Mouse (Mus musculus) liver, embryonic 13.5 days (tissue): Measurements from ENCODE around the gene Ninl. TPM values are rescaled to one million over a fixed set of nuclear protein-coding genes. Genes with fewer than 3 reads are reported as not detected.
A peak's percentile ranks its signal among the peaks of the same experiment; 100 is the strongest.

Experiments used
- ATAC-seq: fragments of 200-750 bp; cut with Nextera tagmentation; 2 replicates; pipeline ENCODE4 v1.8.0; 2017; ENCODE audit warnings: low read depth, mild to moderate bottlenecking, moderate number of reproducible peaks, moderate library complexity
- DNase-seq: peaks from one replicate; pipeline ENCODE4 v3.0.0; 2022
- H3K27ac ChIP-seq: fragments of 300-500 bp; sonication (generic); 2 replicates; pipeline ENCODE4 v1.5.1; 2015; ENCODE audit warnings: moderate library complexity, mild to moderate bottlenecking, inconsistent platforms
- H3K27me3 ChIP-seq: fragments of 300-500 bp; sonication (generic); 2 replicates; pipeline ENCODE4 v1.6.1; 2015; ENCODE audit warnings: mild to moderate bottlenecking, inconsistent platforms
- H3K36me3 ChIP-seq: fragments of 300-500 bp; sonication (generic); 2 replicates; pipeline ENCODE4 v1.6.1; 2015; ENCODE audit warnings: mild to moderate bottlenecking, inconsistent platforms
- H3K4me1 ChIP-seq: fragments of 300-500 bp; sonication (generic); replicated peaks from 2 replicates; pipeline ENCODE4 v1.6.1; 2015; ENCODE audit warnings: inconsistent platforms
- H3K4me2 ChIP-seq: fragments of 300-500 bp; sonication (generic); 2 replicates; pipeline ENCODE4 v1.6.1; 2015; ENCODE audit warnings: inconsistent platforms, mild to moderate bottlenecking, moderate library complexity
- H3K4me3 ChIP-seq: fragments of 300-500 bp; sonication (generic); replicated peaks from 2 replicates; pipeline ENCODE4 v1.5.1; 2015; ENCODE audit warnings: mild to moderate bottlenecking, inconsistent platforms
- H3K9ac ChIP-seq: fragments of 300-500 bp; sonication (generic); 2 replicates; pipeline ENCODE4 v1.6.1; 2015; ENCODE audit warnings: mild to moderate bottlenecking, inconsistent platforms
- H3K9me3 ChIP-seq: fragments of 300-500 bp; sonication (generic); replicated peaks from 2 replicates; pipeline ENCODE4 v1.6.1; 2016; ENCODE audit warnings: inconsistent platforms
- WGBS: fragments of 180-500 bp; shearing (Covaris S2); methylation state at CpG from one replicate; pipeline ENCODE4 v1.1.7; 2015; ENCODE audit not compliant: insufficient replicate concordance; 5-methylcytosine and 5-hydroxymethylcytosine counted together
- polyA plus RNA-seq: library from polyadenylated mRNA; unstranded; fragments of >200 nt; fragmentation: Nextera tagmentation; extraction: Ambion mirVana; gene quantifications from 2 replicates; pipeline ENCODE4 v1.2.1, GENCODE M21; 2015

Ninl gene
- polyA plus RNA-seq = 10.6 and 14.2 TPM in 2 replicates

DNA sequence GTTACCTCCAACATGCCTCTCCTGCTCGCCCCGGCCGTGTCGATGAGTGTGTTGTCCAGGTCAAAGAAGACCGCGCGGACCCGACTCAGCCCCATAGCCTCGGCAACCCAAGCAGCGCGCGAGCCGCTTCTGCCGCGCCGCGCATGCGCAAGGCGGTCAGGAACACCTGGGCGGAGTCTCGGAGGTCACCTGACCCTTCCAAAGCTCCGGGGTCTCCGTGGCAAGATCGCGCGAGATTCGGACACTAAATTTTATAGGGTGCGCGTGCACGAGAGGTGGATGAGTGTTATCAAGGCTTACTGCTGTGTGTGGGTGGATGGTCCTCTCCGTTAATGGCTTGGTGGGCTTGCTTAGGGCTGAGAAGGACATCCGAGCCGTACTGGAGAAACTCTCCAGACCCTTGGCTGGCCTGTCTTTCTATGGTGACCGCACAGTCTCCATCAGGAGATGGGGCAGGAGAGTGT lies at the start of gene Ninl, which contains the start of gene Nanp:
Gene Ninl, minus strand, starts transcription at position 151 of the 464 bp plus-strand sequence.
Gene Nanp, minus strand, starts transcription at position 167 of the 464 bp plus-strand sequence.
- peaks cover 8% of the 10 kb centered on the region; the same call in 1 of the 2 replicates for H3K36me3 ChIP-seq
- H3K27me3 ChIP-seq = no peaks in the 10 kb centered on the region
- H3K27ac ChIP-seq = peak within 1 kb of the TSS; percentile 96
- under 1% methylated on average over 34 of the region's 34 CpGs for WGBS
- H3K9me3 ChIP-seq = no peaks in the 10 kb centered on the region
- peak within 1 kb of the TSS; percentile 98 for H3K4me3 ChIP-seq
- H3K4me1 ChIP-seq = peaks cover 52% of the 10 kb centered on the region
- peak within 1 kb of the TSS; percentile 87 for H3K4me2 ChIP-seq
- H3K9ac ChIP-seq = peak within 1 kb of the TSS; percentile 100
- peak; percentile 94 for DNase-seq
- ATAC-seq = peak; percentile 84

DNA sequence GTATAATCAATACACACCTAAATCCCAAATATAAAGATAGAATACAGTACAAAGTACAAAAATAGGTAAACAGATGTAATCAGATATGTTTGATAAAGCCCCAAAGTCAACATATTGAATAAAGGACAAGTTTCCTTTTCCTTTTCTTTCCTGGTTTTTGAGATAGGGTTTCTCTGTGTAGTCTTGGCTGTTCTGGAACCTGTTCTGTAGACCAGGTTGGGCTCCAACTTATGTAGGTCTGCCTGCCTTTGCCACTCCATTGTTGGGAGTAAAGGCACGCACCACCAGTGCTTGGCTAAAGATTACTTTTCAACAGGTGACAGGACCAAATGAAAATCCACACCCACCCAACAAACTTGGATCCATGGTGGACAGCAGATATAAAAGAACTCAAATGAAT lies 17.5 kb upstream of the Ninl start:
- Histone ChIP-seq H3K27ac (no peak overlapping the region), H3K27me3 (no peaks in the 10 kb centered on the region), H3K9me3 (no peaks in the 10 kb centered on the region), H3K9ac (no peak overlapping the region), H3K4me3 (no peak overlapping the region), H3K4me1 (no peaks in the 10 kb centered on the region), H3K4me2 (no peak overlapping the region), H3K36me3 (no peaks in the 10 kb centered on the region)
- DNase-seq = no peak
- ATAC-seq = no peak
- 80% methylated on average over 1 of the region's 1 CpGs for whole genome bisulfite sequencing

DNA sequence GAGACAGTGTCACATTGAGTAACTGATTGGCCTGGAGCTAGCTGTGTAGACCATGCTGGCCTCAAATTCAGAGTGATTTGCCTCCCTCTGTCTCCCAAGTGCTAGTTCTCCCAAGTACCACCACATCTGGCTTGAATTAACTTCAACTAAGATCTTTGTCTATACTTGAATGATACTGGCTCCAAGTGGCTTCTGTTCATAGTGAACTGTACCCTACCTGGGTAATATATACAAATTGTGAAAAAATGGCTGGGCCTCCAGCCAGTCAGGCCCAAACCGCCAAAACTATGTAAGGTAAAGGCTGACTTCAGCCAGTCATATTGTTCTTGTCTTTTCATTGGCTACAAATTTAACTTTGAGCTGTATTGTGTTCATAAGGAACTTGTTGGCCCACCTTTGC lies 1.2 kb upstream of the Ninl start:
- DNase-seq = no peak
- H3K4me1 ChIP-seq = peaks cover 40% of the 10 kb centered on the region
- H3K9me3 ChIP-seq = no peaks in the 10 kb centered on the region
- peak overlapping the region; percentile 87 for H3K4me2 ChIP-seq
- no peaks in the 10 kb centered on the region for H3K27me3 ChIP-seq
- 0 out of 2 replicates have a peak, but pooled peaks cover 3% of the 10 kb centered on the region for H3K36me3 ChIP-seq
- H3K9ac ChIP-seq = 0 out of 2 replicates have a peak overlapping the region, but pooled peaks have one; percentile 100
- 79% methylated on average over 1 of the region's 1 CpGs for WGBS
- no peak for ATAC-seq
- H3K27ac ChIP-seq = no peak overlapping the region
- peak overlapping the region; percentile 98 for H3K4me3 ChIP-seq

DNA sequence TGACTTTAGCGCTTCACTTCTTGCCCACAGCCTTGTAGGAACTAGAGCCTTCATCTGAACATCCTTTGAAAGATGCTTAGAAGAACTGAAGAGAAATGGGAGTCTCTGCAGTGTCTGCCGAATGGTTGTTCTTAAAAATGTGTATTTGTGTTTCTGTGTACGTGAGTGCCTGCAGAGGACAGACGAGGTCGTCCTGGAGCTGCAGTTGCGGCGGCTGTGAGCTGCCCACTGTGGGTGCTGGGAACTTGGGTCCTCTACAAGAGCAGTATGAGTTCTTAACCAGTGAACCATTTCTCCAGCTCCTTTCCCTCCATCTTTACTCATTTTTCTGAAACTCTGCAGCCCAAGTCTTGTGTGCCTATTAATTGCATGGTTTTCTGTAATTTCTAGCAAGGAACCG lies 544 bp upstream of the Ninl start:
- Histone ChIP-seq H3K4me2 (peak overlapping the region; percentile 87), H3K27ac (peak overlapping the region; percentile 84), H3K9ac (peak overlapping the region; percentile 100), H3K4me3 (peak overlapping the region; percentile 98), H3K4me1 (peaks cover 47% of the 10 kb centered on the region), H3K27me3 (no peaks in the 10 kb centered on the region), H3K36me3 (peaks cover 7% of the 10 kb centered on the region; the same call in 1 of the 2 replicates), H3K9me3 (no peaks in the 10 kb centered on the region)
- 34% methylated on average over 8 of the region's 8 CpGs for WGBS
- peak; percentile 8 for ATAC-seq
- DNase-seq = peak; percentile 26

DNA sequence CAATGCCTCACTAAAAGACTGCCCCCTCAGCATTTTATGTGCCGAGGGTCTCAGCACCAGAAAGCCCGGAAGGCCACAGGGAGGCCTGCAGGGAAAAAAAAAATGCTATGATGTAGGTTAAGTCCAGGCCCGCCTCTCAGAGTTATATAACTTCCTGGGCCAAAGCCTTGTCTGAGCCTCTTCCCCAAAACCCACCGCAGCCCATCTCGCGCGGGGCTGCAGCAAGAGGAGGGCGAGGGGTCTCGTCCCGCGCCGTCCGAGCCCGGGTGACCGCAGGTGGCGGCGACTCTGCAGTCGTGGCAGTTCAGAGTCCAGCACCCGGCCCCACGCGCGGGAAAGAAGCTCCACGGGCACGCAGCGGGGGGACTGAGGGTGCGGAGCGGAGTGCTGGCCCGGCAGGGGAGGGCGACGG lies 365 bp downstream of the Ninl start:
- DNase-seq (peak; percentile 22), ATAC-seq (no peak)

GRCm38 (mm10) chr2:151037876-151038552 lies 1.2 kb downstream of the Ninl start:
- Histone ChIP-seq H3K4me2 (peak overlapping the region; percentile 87), H3K4me3 (peak overlapping the region; percentile 98), H3K4me1 (peaks cover 63% of the 10 kb centered on the region), H3K9ac (peak overlapping the region; percentile 100), H3K9me3 (no peaks in the 10 kb centered on the region), H3K27ac (peak overlapping the region; percentile 96), H3K36me3 (peaks cover 16% of the 10 kb centered on the region), H3K27me3 (no peaks in the 10 kb centered on the region)
- 20% methylated on average over 18 of the region's 18 CpGs for WGBS
- ATAC-seq = peak; percentile 84
- peak; percentile 76 for DNase-seq

More for the DNA sequence above, 365 bp downstream of the Ninl start:
- Histone ChIP-seq H3K36me3 (peaks cover 12% of the 10 kb centered on the region; the same call in 1 of the 2 replicates), H3K4me2 (peak overlapping the region; percentile 87), H3K9ac (peak overlapping the region; percentile 100), H3K27me3 (no peaks in the 10 kb centered on the region), H3K4me3 (peak overlapping the region; percentile 98), H3K27ac (peak overlapping the region; percentile 96), H3K9me3 (no peaks in the 10 kb centered on the region), H3K4me1 (peaks cover 56% of the 10 kb centered on the region)
- 1% methylated on average over 29 of the region's 30 CpGs for WGBS

DNA sequence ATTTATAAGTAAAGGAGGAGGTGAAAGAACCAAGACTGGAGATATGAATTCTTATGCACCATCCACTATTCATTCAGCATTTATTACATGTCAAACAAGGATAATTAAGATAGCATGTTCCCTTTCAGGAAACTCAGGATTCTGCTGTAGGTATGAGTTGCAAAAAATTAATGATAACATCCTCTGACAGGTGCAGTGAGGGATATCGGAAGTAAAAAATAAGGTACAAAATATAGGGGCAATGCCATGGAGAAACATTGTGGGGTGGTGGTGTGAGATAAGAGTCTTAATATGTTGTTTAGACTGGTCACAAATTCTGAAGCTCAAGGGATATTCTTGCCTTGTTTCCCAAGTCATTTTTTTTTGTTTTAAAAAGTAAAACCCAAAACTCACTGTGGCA lies 1.9 kb downstream of the Ninl start:
- H3K9me3 ChIP-seq = no peaks in the 10 kb centered on the region
- H3K4me1 ChIP-seq = peaks cover 68% of the 10 kb centered on the region
- ATAC-seq = peak; percentile 18; the same call in 1 of the 2 replicates
- H3K4me3 ChIP-seq = peak overlapping the region; percentile 98
- peaks cover 22% of the 10 kb centered on the region for H3K36me3 ChIP-seq
- DNase-seq = peak; percentile 36
- H3K27ac ChIP-seq = peak overlapping the region; percentile 96
- no peaks in the 10 kb centered on the region for H3K27me3 ChIP-seq
- 22% methylated on average over 1 of the region's 1 CpGs for WGBS
- H3K9ac ChIP-seq = peak overlapping the region; percentile 100
- H3K4me2 ChIP-seq = peak overlapping the region; percentile 87

- DNase-seq = peak; percentile 20
- no peaks in the 10 kb centered on the region for H3K27me3 ChIP-seq
- H3K9ac ChIP-seq = peak overlapping the region; percentile 100
- H3K9me3 ChIP-seq = no peaks in the 10 kb centered on the region
- peaks cover 68% of the 10 kb centered on the region for H3K4me1 ChIP-seq
- peak overlapping the region; percentile 98 for H3K4me3 ChIP-seq
- ATAC-seq = no peak
- H3K36me3 ChIP-seq = peaks cover 22% of the 10 kb centered on the region
- whole genome bisulfite sequencing = 24% methylated on average over 2 of the region's 2 CpGs
- peak overlapping the region; percentile 96 for H3K27ac ChIP-seq
- H3K4me2 ChIP-seq = peak overlapping the region; percentile 87
These were observed 2.5 kb downstream of the Ninl start for GRCm38 (mm10) chr2:151036721-151037120.

DNA sequence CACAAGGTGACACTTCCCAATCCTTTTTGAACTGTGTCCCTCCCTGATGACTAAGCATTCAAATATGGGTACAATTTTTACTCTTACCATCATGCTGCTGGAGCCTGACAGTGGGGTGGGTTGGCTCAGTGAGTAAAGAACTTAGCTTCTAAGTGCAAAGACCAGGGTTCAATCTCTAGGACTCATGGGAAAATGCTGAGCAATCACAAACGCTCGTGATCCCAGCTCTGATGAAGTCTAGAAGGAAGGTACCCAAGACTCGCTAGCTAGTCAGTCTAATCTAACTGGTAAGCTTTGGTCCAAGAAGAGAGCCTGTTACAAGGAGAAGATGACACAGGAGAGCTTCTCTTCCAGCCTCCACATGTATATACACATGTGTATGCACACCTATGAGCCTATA lies 4.7 kb downstream of the Ninl start:
- Histone ChIP-seq H3K9me3 (no peaks in the 10 kb centered on the region), H3K9ac (no peak overlapping the region), H3K36me3 (peaks cover 23% of the 10 kb centered on the region), H3K27ac (peak overlapping the region; percentile 19; the same call in 1 of the 2 replicates), H3K4me2 (no peak overlapping the region), H3K27me3 (no peaks in the 10 kb centered on the region), H3K4me1 (peaks cover 56% of the 10 kb centered on the region), H3K4me3 (no peak overlapping the region)
- 78% methylated on average over 3 of the region's 3 CpGs for WGBS
- DNase-seq = no peak
- ATAC-seq = no peak

GRCm38 (mm10) chr2:151021158-151021557 lies 18.0 kb downstream of the Ninl start:
- Histone ChIP-seq H3K27me3 (no peaks in the 10 kb centered on the region), H3K4me2 (no peak overlapping the region), H3K9me3 (no peaks in the 10 kb centered on the region), H3K9ac (no peak overlapping the region), H3K4me1 (no peaks in the 10 kb centered on the region), H3K4me3 (no peak overlapping the region), H3K36me3 (peaks cover 28% of the 10 kb centered on the region), H3K27ac (no peak overlapping the region)
- WGBS = 84% methylated on average over 10 of the region's 10 CpGs
- DNase-seq (no peak), ATAC-seq (no peak)

DNA sequence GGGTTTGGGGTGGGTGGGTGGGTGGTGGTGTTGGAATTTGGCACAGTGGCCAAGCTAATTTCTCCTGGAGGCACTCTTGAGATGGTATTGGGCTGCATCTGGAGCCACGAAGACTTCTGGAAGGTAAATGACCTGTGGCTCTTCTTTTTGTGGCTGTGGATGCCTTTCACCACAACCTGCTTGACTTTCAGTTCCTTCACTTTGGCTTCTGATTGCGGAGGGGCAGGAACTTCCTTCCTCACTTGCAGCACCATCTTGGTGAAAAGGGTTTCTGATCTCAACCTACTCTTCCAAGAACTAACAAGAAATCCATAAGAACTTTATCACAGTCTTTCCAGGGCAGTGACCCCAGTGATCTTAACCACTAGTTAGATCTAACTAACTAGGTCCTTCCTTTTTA lies 23.9 kb downstream of the Ninl start:
- 51% methylated on average over 2 of the region's 2 CpGs for WGBS
- DNase-seq = no peak
- Histone ChIP-seq H3K4me1 (peaks cover 16% of the 10 kb centered on the region), H3K9me3 (no peaks in the 10 kb centered on the region), H3K27ac (no peak overlapping the region), H3K4me3 (no peak overlapping the region), H3K4me2 (no peak overlapping the region), H3K36me3 (no peaks in the 10 kb centered on the region), H3K9ac (no peak overlapping the region), H3K27me3 (no peaks in the 10 kb centered on the region)
- no peak for ATAC-seq
